Mouse (Mus musculus) v-Abl transformed pro-B cells (cell line): ENCODE data around the gene Egfl7.

Experiments
- in situ Hi-C, 2 experiments: fragments of 400-800 bp; cut with MboI; formaldehyde crosslinking; loops; one replicate each; pipeline ENCODE4 v1.15.1; 2025; ENCODE audit not compliant: unreplicated experiment in 2 of 2

Egfl7 gene

DNA sequence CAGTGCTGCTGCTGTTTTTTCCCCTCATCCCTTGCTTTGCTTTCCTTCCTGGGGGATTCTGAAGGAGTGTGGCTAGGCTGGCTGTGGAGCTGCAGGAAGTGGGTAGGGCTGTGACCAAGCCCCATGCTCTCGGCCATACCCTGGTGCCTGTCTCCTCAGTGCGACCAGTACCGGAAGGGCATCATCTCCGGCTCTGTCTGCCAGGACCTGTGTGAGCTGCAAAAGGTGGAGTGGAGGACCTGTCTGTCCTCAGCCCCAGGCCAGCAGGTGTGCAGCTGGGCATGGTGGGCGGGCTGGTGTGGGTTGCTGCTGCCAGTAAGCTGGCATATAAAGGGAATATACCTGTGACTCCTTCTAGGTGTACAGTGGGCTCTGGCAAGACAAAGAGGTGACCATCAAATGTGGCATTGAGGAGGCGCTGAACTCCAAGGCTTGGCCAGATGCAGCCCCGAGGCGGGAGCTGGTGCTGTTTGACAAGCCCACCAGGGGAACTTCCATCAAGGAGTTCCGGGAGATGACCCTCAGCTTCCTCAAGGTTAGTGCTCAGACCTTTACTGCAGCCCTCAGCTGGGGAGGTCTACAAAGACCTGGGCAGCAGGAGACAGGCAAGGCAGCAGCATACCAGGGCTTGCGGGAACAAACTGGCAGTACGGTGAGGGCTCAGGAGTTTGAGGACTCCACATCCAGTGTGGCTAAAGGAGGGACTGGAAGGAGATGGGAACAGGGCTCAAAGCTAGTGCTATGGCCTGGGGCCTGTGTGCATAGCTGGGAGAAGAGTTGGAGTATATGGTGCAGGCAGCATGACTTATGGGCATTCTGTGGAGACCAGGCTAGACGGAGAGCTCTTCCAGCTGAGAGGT is 55.0 kb downstream of the Egfl7 start:
- in situ Hi-C loops, result loop anchor here (5.0 kb wide), 1 partner anchor 38 kb away; no protein-coding TSS in a partner anchor

DNA sequence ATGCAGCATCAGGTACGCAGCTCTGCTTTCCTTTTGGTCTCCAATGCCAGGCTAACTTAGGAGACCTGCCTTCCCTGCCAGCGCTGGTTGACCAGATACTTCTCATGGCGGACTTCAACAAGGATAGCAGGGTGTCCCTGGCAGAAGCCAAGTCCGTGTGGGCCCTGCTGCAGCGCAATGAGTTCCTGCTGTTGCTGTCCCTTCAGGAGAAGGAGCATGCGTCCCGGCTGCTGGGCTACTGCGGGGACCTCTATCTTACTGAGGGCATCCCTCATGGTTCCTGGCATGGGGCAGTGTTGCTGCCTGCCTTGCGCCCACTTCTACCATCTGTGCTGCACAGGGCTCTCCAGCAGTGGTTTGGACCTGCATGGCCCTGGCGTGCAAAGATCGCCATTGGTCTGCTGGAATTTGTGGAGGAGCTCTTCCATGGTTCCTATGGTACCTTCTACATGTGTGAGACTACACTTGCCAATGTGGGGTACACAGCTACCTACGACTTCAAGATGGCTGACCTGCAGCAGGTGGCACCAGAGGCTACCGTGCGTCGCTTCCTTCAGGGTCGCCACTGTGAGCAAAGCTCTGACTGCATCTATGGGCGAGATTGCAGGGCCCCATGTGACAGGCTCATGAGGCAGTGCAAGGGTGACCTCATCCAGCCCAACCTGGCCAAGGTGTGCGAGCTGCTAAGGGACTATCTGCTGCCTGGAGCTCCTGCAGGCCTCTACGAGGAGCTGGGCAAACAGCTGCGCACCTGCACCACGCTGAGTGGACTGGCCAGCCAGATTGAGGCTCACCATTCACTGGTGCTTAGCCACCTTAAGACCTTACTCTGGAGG is 55.9 kb downstream of the Egfl7 start:
- in situ Hi-C loops, result loop anchor here (5.0 kb wide), 1 partner anchor 38 kb away; no protein-coding TSS in a partner anchor

- in situ Hi-C loops, result loop anchor here (5.0 kb wide), 1 partner anchor 39 kb away; no protein-coding TSS in a partner anchor
Observed at GRCm38 (mm10) chr2:26636325-26636635, 56.5 kb downstream of the Egfl7 start.

- in situ Hi-C loops, result loop anchor here (5.0 kb wide), 1 partner anchor 40 kb away; no protein-coding TSS in a partner anchor
Observed at GRCm38 (mm10) chr2:26637316-26637932, 57.6 kb downstream of the Egfl7 start.

GRCm38 (mm10) chr2:26638039-26638438 is 58.2 kb downstream of the Egfl7 start:
- in situ Hi-C loops, result loop anchor here (5.0 kb wide), 1 partner anchor 41 kb away; no protein-coding TSS in a partner anchor

- in situ Hi-C loops, result loop anchor here (5.0 kb wide), 1 partner anchor 41 kb away; no protein-coding TSS in a partner anchor
Observed at GRCm38 (mm10) chr2:26638572-26638971, 58.8 kb downstream of the Egfl7 start.

GRCm38 (mm10) chr2:26639083-26639482 is 59.3 kb downstream of the Egfl7 start:
- in situ Hi-C loops, result loop anchor here (5.0 kb wide), 1 partner anchor 42 kb away; no protein-coding TSS in a partner anchor

- in situ Hi-C loops, result loop anchor here (5.0 kb wide), 2 partner anchors 43 to 267 kb away; no protein-coding TSS in a partner anchor
Observed at GRCm38 (mm10) chr2:26639838-26640830, 60.3 kb downstream of the Egfl7 start.

DNA sequence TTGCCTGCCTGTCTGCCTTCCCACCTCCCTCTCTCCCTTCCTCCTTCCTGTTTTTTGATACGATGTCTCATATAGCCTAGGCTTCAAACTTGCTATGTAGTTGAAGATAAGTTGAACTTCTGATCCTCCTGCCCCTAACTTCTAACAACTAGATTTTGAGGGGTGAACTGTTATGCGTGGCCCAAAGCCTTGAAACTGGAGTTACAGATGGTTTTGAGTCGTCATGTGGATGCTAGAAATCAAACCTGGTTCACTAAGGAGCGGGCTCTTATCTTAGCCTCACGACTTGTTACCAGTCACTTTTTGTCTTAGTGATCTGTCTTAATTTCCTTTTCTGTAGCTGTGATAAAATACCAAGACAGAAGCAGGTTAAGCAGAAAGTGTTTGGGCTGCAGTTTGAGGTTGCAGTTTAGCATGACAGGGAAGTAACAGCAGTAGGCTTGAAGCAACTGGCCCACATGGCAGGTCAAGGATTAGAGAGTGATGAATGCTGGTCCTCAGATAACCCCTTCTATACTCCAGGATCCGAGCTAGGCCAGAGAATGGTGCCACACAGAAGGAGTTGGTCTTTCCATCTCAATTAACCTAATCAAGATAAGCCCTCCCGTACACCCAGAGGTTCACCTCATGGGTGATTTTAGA is 61.3 kb downstream of the Egfl7 start:
- in situ Hi-C loops, result loop anchor here in 1 of 2 experiments (5.0 kb wide), 1 partner anchor 266 kb away; no protein-coding TSS in a partner anchor
